Mouse (Mus musculus) neural tube, embryonic 12.5 days (tissue): Measurements from ENCODE around the gene Ermap. TPM values are rescaled to one million over a fixed set of nuclear protein-coding genes. Genes with fewer than 3 reads are reported as not detected.
A peak's percentile ranks its signal among the peaks of the same experiment; 100 is the strongest.

ENCODE experiments used
- ATAC-seq: fragments of 200-750 bp; cut with Nextera tagmentation; 2 replicates; pipeline ENCODE4 v1.8.0; 2017; ENCODE audit warnings: low read depth, mild to moderate bottlenecking, moderate TSS enrichment, moderate library complexity; ENCODE audit not compliant: low FRiP score
- H3K27ac ChIP-seq: fragments of 300-500 bp; sonication (generic); 2 replicates; pipeline ENCODE4 v1.5.1; 2016
- H3K27me3 ChIP-seq: fragments of 300-500 bp; sonication (generic); replicated peaks from 2 replicates; pipeline ENCODE4 v1.6.1; 2016; ENCODE audit warnings: mild to moderate bottlenecking
- H3K36me3 ChIP-seq: fragments of 300-500 bp; sonication (generic); 2 replicates; pipeline ENCODE4 v1.6.1; 2016; ENCODE audit warnings: mild to moderate bottlenecking
- H3K4me1 ChIP-seq: fragments of 300-500 bp; sonication (generic); 2 replicates; pipeline ENCODE4 v1.6.1; 2016
- H3K4me2 ChIP-seq: fragments of 300-500 bp; sonication (generic); replicated peaks from 2 replicates; pipeline ENCODE4 v1.6.1; 2016; ENCODE audit warnings: mild to moderate bottlenecking
- H3K4me3 ChIP-seq: fragments of 300-500 bp; sonication (generic); 2 replicates; pipeline ENCODE4 v1.5.1; 2016
- H3K9ac ChIP-seq: fragments of 300-500 bp; sonication (generic); 2 replicates; pipeline ENCODE4 v1.6.1; 2016; ENCODE audit warnings: mild to moderate bottlenecking
- H3K9me3 ChIP-seq: fragments of 300-500 bp; sonication (generic); 2 replicates; pipeline ENCODE4 v1.6.1; 2016; ENCODE audit warnings: mild to moderate bottlenecking
- WGBS: fragments of 180-500 bp; shearing (Covaris S2); methylation state at CpG from one replicate; pipeline ENCODE4 v1.1.7; 2016; 5-methylcytosine and 5-hydroxymethylcytosine counted together
- polyA plus RNA-seq: library from polyadenylated mRNA; unstranded; fragments of >200 nt; fragmentation: Nextera tagmentation; extraction: Ambion mirVana; gene quantifications from 2 replicates; pipeline ENCODE4 v1.2.1, GENCODE M21; 2016

The Ermap gene
- polyA plus RNA-seq, 1 experiment from 2014 or later = 5.7 TPM

DNA sequence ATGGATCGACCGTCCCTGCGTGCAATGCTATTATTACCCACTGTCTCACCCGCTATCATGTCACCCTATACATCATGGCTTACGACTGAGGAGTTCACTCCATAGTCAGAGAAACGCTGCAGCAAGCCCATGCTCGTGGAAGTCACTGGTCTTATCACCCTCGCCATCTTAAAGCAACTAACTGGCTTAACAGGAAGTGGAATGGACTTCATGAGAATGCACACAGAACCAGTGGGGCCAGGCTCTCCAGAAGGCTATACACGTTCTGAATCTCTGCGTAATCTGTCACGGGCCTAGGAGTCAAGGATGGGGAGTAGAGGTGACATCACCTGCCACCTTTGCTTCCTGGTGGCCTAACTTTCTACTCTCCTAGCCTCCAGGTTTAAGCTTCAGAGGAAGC lies 41.1 kb downstream of the Ermap start:
- 88% methylated on average over 11 of the region's 11 CpGs for WGBS
- Histone ChIP-seq H3K4me3 (no peak overlapping the region), H3K4me1 (no peaks in the 10 kb centered on the region), H3K9me3 (no peaks in the 10 kb centered on the region), H3K4me2 (no peak overlapping the region), H3K27ac (no peak overlapping the region), H3K9ac (no peak overlapping the region), H3K27me3 (no peaks in the 10 kb centered on the region), H3K36me3 (no peaks in the 10 kb centered on the region)
- no peak for ATAC-seq

DNA sequence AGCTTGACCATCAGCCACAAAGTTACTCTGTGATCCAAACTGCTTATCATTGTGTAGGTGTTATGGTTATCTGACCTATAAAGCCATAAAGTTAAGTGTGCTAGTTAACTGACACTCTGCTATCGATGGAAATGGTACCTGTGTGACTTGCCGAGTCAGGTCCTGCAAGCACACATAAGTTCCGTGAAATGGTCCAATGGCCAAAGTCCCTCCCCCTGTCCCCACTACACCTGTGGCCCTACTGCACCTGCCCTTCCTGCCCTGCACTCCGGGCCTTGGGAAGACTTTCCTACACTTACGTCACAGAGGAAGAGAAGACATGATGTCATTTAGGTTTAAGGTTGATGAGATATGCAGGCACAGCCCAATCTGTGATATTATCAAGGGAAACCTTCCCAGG lies 42.5 kb downstream of the Ermap start:
- Histone ChIP-seq H3K27ac (no peak overlapping the region), H3K4me1 (no peaks in the 10 kb centered on the region), H3K9ac (no peak overlapping the region), H3K9me3 (no peaks in the 10 kb centered on the region), H3K27me3 (no peaks in the 10 kb centered on the region), H3K4me3 (no peak overlapping the region), H3K4me2 (no peak overlapping the region), H3K36me3 (no peaks in the 10 kb centered on the region)
- no peak for ATAC-seq
- WGBS = 91% methylated on average over 5 of the region's 5 CpGs

DNA sequence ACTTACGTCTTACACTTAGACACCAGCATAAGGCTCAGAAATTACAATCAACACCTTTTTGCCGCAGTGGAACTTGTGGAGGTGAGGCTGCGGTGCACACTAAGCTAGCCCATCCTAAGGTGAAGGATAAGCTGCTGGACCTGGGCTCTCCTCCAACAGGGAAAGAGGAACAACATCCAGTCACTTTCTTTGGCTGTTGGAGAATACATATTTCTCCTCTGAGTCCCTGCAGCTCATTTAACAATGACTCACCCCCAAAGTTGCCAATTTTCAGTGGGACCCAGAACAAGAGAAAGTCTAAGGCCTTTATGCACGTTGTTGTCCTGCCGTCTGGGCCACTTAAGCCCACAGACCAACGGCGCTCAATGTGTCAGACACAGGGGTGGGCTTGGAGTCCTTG lies 43.0 kb downstream of the Ermap start:
- Histone ChIP-seq H3K9ac (no peak overlapping the region), H3K4me2 (no peak overlapping the region), H3K4me3 (no peak overlapping the region), H3K27me3 (no peaks in the 10 kb centered on the region), H3K36me3 (no peaks in the 10 kb centered on the region), H3K9me3 (no peaks in the 10 kb centered on the region), H3K4me1 (no peaks in the 10 kb centered on the region), H3K27ac (no peak overlapping the region)
- WGBS = 90% methylated on average over 7 of the region's 7 CpGs
- no peak for ATAC-seq

DNA sequence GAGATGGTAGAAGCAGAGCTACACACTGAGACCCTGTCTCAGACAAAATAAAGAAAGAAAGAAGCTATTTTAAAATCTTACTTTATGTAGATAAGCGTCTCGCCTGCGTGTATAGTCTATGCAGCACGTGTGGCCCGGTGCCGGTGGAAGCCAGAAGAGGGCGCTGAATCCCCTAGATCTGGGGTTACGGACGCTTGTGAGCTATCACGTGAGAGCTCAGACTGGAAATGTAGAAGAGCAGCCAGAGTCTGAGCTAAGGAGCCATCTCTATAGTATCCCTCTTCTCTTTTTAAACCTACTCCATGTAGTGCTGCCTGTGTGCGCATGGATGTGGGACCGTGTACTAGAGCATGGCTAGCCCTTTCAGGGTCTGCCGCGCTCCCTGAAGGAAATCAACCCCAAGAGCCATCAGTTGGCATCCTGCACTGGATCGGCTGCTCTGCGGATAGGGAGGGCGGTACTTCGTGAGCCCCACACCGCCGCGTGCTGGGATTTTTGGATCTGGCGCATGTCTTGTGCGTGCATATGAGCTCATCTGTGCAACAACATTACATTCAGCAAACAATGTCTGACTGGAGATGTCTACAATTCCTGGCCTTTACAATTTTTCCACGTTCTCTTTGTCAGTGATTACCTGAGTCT lies 47.5 kb downstream of the Ermap start:
- H3K27ac ChIP-seq = no peak overlapping the region
- ATAC-seq = no peak
- H3K4me3 ChIP-seq = no peak overlapping the region
- no peaks in the 10 kb centered on the region for H3K27me3 ChIP-seq
- H3K4me1 ChIP-seq = peaks cover 9% of the 10 kb centered on the region; the same call in 1 of the 2 replicates
- H3K36me3 ChIP-seq = no peaks in the 10 kb centered on the region
- H3K9ac ChIP-seq = peak overlapping the region; percentile 22; the same call in 1 of the 2 replicates
- no peaks in the 10 kb centered on the region for H3K9me3 ChIP-seq
- whole genome bisulfite sequencing = 28% methylated on average over 24 of the region's 24 CpGs
- H3K4me2 ChIP-seq = peak overlapping the region; percentile 51

DNA sequence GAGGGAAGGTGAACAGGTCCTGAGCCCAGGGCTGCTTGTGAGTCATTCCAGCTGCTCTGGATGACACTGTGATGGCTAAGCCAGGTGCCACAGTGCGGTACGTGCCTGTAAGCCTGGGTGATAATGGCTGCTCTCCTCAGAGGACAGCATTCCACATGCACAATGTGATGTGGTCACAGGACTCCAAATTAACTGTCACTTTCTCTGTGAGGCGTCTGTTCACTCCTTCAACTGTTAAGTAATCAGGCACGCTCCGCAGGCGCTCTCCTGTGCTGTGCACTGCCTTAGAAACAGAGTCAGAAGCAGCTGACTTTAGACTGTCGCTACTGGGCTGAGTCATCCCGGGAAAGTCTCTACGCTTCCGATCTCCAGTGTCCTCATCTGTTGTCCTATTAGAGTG lies 48.6 kb downstream of the Ermap start:
- 0 out of 2 replicates have a peak, but pooled peaks have one; percentile 16 for ATAC-seq

DNA sequence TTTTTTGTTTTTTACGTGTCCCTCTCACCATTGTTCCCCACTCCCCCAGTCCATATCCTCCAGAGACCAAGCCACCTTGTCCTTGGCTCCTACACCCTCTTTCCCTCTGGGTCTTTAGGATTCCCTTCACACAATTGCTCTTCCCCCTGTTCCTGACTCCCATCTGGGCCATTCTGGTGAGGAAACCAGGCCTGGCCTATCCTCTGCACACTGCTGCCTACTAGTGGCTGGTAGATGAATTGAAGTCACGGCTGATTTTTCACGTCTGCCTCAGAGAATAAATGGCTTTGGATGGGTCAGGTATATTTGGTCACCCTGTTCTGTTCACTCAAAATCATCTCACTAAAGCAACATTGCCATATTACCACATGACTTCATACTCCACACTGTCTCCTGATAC lies 49.7 kb downstream of the Ermap start:
- Histone ChIP-seq H3K9me3 (no peaks in the 10 kb centered on the region), H3K4me2 (no peak overlapping the region), H3K27ac (no peak overlapping the region), H3K27me3 (no peaks in the 10 kb centered on the region), H3K9ac (no peak overlapping the region), H3K4me3 (no peak overlapping the region), H3K4me1 (peaks cover 9% of the 10 kb centered on the region; the same call in 1 of the 2 replicates), H3K36me3 (peaks cover 18% of the 10 kb centered on the region)
- 43% methylated on average over 3 of the region's 3 CpGs for WGBS
- ATAC-seq = no peak

More for the DNA sequence above, 48.6 kb downstream of the Ermap start:
- Histone ChIP-seq H3K27me3 (no peaks in the 10 kb centered on the region), H3K36me3 (peaks cover 8% of the 10 kb centered on the region), H3K4me1 (peaks cover 9% of the 10 kb centered on the region; the same call in 1 of the 2 replicates), H3K27ac (no peak overlapping the region), H3K9ac (no peak overlapping the region), H3K4me3 (no peak overlapping the region), H3K4me2 (no peak overlapping the region), H3K9me3 (no peaks in the 10 kb centered on the region)
- WGBS = 52% methylated on average over 10 of the region's 10 CpGs

DNA sequence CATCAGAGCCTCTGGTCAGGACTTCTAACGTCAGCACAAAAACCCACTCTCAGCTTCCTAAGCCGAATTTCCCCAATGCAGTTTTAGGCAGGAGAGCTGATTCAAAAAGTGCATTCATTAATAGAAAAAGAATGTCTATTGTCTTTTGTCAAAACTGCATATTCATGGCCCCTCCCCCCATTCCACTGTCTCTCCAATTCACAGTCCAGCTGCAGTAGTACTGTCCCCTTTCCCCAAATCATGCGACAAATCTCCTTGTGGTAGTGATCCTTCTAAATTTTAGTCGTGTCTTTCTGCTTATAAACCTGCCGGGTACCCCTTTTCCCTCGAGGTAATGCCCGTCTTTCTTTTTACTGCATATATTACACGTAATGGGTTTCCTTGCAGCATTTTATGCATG lies 51.0 kb downstream of the Ermap start:
- Histone ChIP-seq H3K4me3 (no peak overlapping the region), H3K27me3 (no peaks in the 10 kb centered on the region), H3K9ac (no peak overlapping the region), H3K4me2 (peak overlapping the region; percentile 53), H3K27ac (no peak overlapping the region), H3K4me1 (peaks cover 9% of the 10 kb centered on the region; the same call in 1 of the 2 replicates), H3K9me3 (no peaks in the 10 kb centered on the region), H3K36me3 (peaks cover 32% of the 10 kb centered on the region)
- 54% methylated on average over 8 of the region's 8 CpGs for WGBS
- ATAC-seq = no peak

DNA sequence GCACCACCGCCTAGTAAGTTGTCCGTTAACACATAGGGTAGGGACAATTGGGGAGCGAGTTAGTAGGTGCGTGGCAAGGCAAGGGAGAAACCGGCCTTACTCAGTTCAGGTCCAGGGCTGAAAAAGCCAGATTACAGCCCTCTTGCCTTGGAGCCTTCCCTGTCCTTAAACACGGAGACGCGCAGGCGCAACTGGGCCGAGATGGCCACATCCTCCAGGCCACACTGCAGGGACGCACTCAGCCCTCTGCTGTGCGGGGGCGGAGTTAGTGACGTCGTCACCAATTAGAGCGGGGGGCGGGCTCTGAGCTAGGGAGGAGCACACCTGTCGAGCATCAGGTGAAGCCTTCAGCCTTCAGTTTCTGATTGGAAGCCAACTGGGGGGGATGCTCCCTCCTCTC lies 51.6 kb downstream of the Ermap start:
- Histone ChIP-seq H3K27ac (no peak overlapping the region), H3K9ac (0 out of 2 replicates have a peak overlapping the region, but pooled peaks have one; percentile 29), H3K36me3 (peaks cover 38% of the 10 kb centered on the region), H3K4me3 (peak overlapping the region; percentile 15; the same call in 1 of the 2 replicates), H3K4me1 (peaks cover 9% of the 10 kb centered on the region; the same call in 1 of the 2 replicates), H3K9me3 (no peaks in the 10 kb centered on the region), H3K4me2 (peak overlapping the region; percentile 53), H3K27me3 (no peaks in the 10 kb centered on the region)
- peak; percentile 80 for ATAC-seq
- WGBS = 8% methylated on average over 18 of the region's 18 CpGs

DNA sequence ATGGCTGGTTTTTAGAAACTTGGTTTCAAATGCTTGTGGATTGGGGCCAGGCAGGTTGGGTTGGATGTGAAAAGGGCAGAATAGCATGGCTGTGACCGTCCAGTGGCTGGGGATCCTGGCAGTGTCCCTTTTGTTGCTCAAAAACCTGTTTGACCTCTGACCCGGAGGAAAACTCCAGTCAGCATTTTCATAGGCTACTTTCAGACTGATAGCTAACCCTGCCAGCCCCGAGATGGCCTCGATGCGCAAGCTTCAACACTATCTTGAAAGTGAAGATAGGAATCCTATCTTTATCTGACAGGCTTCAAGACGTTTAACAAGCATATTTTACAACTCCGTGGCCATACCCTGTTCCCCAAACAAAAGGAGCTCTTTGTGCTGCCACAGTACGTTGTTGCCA lies 52.5 kb downstream of the Ermap start:
- no peaks in the 10 kb centered on the region for H3K9me3 ChIP-seq
- H3K4me1 ChIP-seq = peaks cover 9% of the 10 kb centered on the region; the same call in 1 of the 2 replicates
- H3K36me3 ChIP-seq = peaks cover 47% of the 10 kb centered on the region
- no peak for ATAC-seq
- no peak overlapping the region for H3K4me3 ChIP-seq
- H3K9ac ChIP-seq = no peak overlapping the region
- no peak overlapping the region for H3K27ac ChIP-seq
- no peaks in the 10 kb centered on the region for H3K27me3 ChIP-seq
- WGBS = 62% methylated on average over 8 of the region's 8 CpGs
- no peak overlapping the region for H3K4me2 ChIP-seq

DNA sequence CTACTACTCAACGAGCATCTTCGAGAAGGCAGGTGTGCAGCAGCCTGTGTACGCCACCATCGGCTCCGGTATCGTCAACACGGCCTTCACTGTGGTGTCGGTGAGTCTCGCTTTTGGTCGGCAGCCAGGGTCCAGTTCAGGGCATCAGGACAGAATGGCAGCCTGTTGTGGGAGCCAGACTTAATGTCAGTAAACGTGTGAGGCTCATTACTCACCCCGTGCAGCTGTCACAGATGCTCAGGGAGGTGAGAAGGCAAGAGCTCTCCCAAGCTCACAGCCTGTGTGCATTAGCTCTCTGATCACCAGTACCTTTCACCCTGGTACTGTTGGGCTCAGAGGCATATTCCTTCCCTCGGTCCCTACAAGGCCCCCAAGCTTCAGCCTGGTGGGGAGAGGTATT lies 56.0 kb downstream of the Ermap start:
- 91% methylated on average over 13 of the region's 13 CpGs for WGBS
- no peak for ATAC-seq
- Histone ChIP-seq H3K36me3 (peaks cover 53% of the 10 kb centered on the region), H3K9me3 (no peaks in the 10 kb centered on the region), H3K9ac (no peak overlapping the region), H3K4me2 (no peak overlapping the region), H3K4me3 (no peak overlapping the region), H3K27me3 (no peaks in the 10 kb centered on the region), H3K4me1 (peaks cover 9% of the 10 kb centered on the region; the same call in 1 of the 2 replicates), H3K27ac (no peak overlapping the region)

DNA sequence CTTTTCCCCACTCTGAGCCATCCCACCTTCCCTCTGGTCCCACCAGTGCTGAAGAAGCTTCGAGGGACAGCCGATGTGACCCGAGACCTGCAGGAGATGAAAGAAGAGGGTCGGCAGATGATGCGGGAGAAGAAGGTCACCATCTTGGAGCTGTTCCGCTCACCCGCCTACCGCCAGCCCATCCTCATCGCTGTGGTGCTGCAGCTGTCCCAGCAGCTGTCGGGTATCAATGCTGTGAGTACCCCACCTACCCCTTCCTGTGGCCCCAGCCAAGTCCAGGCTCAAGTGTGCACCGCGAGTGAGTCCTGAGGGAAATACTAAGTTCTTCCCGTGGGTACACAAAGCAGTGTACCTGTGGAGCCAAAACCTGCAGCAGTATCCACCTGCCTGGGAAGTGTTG lies 56.5 kb downstream of the Ermap start:
- ATAC-seq = no peak
- H3K27ac ChIP-seq = no peak overlapping the region
- no peak overlapping the region for H3K9ac ChIP-seq
- H3K36me3 ChIP-seq = peaks cover 55% of the 10 kb centered on the region
- H3K4me3 ChIP-seq = no peak overlapping the region
- 92% methylated on average over 13 of the region's 13 CpGs for WGBS
- H3K4me2 ChIP-seq = no peak overlapping the region
- H3K27me3 ChIP-seq = no peaks in the 10 kb centered on the region
- H3K9me3 ChIP-seq = no peaks in the 10 kb centered on the region
- H3K4me1 ChIP-seq = peaks cover 6% of the 10 kb centered on the region; the same call in 1 of the 2 replicates

DNA sequence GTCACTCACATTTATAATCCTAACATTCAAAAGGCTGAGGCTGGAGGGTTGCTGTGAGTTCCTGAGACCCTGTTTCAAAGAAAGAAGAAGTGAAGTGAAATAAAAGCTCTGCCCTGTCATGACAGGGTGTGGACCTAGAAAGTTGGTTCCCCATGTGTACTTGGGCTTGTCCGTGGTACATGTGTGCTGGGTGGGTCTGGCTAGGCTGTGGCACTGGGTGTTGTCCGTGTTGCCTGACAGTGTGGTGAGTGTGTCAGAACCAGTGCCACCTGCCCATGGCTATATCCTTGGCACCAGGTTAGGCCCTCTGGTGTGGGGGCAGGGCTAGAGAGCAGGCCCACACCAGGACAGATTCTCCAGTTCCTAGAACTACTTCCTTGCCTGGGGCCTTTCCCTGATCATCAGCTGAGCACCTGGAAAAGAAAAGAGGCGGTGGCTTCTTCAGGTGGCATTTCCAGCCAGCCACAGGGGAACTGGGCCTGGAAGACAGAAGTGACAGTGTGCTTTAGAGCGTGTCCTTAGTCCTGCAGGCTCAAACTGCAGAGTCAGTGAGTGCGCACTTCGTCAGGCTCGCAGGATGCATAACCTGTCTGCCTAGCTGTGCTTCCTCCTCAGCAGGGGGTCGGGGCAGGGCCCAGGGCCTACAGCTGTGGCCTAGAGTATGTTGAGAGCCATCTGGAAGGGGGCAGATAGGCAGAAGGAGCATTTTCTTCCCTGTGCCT lies 58.5 kb downstream of the Ermap start:
- Histone ChIP-seq H3K9me3 (no peaks in the 10 kb centered on the region), H3K27ac (no peak overlapping the region), H3K4me2 (no peak overlapping the region), H3K27me3 (no peaks in the 10 kb centered on the region), H3K9ac (no peak overlapping the region), H3K4me3 (no peak overlapping the region), H3K4me1 (no peaks in the 10 kb centered on the region), H3K36me3 (peaks cover 62% of the 10 kb centered on the region)
- WGBS = 81% methylated on average over 8 of the region's 8 CpGs
- ATAC-seq = no peak
